Mouse (Mus musculus): ENCODE data around the gene Greb1.

GRCm38 (mm10) chr12:16788600-16788999 lies 12.1 kb downstream of the Greb1 start:
- TF ChIP-seq EP300 (optimal IDR thresholded peaks at IDR 0.05) (no peak), CTCF (IDR thresholded peaks at IDR 0.05; ENCODE audit: low read depth) (no peak)

Measured in stomach, postnatal 0 days (tissue).